Mouse (Mus musculus) urinary bladder, postnatal 14 days (tissue): ENCODE measurements around the gene Pxk.
"Not testable (repeated sequence)": the region's sequence is repeated elsewhere in the genome, so short reads cannot be mapped to it uniquely, and the experiment has no call there.

Source experiments
- DNase-seq: peaks from one replicate; pipeline ENCODE4 v3.0.0; 2021; ENCODE audit warnings: low spot score

The Pxk gene

DNA sequence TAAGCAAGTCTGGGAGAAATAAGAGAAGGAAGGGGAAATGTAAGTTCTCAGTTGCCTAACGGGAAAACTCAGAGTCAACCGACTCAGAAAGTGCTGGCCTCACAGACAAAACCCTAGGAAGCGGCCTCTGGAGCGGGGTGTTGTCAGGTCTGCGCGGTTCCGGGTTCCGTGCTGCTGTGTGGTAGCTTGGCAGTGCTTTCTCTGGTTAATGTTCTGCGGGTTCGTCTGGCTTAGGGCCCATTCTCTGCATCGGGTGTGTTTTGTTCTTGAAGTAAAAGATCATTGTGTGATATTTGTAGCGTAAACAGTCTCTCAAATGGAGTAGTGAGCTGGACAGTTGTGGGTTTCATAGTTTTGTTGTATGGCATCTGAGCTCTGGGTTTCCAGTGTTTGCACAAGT lies 4.7 kb downstream of the Pxk start:
- no peak for DNase-seq

DNA sequence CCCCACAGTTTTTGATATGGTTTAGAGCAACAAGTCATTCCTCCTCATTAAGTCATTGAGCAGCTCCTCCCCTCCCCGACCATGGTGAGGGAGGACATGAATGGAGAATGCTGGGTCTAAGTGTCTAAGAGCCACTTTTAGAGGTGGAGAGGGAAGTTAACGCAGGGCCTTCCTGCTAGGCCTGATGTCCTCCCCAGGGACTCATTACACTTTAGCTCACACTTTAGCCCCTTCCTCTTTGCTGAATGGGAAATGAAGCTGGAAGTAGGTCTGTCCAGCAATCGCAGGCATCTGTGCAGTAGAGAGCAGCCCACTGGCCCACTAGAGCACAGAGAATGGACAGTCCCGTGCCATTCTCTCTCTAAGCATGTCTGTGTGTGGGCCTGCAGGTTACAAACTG lies 10.0 kb downstream of the Pxk start:
- no peak for DNase-seq

DNA sequence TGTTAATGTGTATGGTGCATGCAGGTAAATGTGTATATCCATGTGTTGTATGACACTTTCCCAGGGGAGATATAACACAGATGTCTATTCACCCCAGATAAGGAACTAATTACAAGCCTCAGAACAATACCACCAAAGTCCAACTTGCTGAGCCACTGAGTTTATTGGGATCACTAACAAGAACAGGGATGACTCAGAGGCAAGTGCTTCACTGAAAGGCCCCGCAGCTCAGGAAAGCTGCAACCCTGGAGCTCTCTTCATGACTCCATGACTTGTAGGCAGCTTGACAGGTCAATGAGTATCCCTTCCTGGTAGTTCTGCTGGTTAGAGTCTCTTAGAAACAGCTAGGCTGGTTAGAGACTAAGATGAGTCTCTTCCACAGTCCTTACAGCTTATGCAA lies 11.0 kb downstream of the Pxk start:
- no peak for DNase-seq

DNA sequence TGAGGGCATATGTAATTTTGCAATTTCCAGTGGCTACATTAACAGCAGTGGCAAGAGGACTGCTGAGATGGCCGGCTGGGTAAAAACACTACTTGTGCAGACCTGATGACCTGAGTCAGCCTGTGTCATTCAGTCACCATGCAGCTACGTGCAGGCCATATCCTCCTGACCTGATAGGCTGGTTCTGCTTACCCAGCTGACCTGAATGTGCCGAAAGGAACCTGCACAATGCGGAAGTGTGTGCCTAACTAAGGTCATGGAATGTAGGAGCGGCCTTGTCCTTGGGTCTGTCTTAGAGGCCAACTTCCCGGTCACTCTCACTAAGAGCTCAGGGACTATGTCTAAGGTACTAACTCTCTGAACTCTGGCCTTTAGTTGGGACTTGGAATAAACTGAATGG lies 13.5 kb downstream of the Pxk start:
- DNase-seq, result no peak

DNA sequence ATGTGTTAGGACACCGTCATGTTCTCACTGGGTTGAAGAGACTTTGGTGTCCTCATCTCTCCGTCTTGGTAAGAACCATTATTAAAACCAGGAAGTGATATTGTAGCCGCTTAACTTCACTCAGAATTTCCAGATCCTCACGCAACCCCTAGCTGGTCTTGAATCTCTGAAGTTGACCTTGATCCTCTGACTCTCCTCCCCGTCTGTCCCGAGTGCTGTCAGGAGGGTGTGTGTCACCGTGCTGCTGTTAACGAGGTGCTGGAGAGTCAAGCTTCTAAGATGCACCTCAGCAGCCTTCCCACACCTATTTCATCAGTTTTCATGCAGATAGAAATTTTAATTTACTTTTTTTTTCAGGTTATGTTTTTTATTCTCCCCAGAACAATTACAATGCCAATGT lies 14.0 kb downstream of the Pxk start:
- no peak for DNase-seq

DNA sequence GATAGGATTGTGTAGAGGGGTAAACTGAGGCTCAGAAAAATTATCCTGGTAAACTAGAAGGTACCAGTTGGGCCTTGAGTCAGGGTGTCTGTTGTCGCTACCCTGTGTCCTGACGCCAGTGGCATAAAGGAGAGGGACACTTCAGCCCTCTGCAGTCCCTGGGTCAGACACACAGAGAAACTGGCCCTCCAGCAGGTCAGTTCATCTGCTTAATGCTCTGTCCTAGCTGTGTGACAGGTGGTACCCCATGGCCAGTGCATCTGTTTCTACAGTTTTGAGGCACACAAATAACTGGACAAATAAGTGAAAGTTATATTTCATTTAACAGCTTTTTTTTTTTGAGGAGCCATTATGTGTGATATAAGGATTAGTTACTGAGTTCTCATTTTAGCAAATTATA lies 15.6 kb downstream of the Pxk start:
- DNase-seq, result no peak

DNA sequence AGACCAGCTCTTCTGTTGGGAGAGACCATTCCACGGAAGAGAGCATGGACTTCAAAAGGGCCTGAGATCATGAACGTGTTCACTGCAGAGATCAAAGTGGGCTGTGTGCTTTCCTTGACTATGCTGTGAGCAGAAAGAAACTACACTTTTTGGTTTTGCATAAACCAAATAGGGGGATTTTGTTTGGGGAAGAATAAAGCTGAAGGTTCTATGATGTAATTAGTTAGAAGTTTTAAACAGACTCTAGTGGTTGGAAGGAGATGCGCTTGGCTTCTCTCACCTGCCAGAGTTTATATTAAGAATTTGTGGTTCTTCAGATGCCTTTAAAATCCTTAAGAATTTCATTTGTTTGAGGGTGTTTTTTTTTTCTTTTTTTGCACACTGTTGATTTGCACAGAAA lies 16.3 kb downstream of the Pxk start:
- DNase-seq, result no peak

DNA sequence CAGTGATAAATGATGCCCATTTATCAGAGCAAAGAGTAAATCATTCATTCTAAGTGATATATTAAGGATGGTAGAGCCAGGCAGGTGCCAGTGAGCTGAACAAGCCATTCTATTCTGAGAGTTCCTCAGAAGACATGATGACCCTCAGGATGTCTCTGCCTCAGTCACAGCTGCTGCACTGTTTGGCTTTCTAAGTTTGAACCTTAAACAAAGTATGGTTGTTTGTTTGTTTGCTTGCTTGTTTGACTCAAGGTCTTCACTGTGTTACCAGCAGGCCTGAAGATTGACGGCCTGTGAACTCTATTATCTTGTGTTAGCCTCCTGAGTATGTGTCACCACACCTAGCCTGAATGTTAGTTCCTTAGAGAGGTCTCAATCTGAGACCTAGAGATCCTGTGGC lies 16.7 kb downstream of the Pxk start:
- no peak for DNase-seq

DNA sequence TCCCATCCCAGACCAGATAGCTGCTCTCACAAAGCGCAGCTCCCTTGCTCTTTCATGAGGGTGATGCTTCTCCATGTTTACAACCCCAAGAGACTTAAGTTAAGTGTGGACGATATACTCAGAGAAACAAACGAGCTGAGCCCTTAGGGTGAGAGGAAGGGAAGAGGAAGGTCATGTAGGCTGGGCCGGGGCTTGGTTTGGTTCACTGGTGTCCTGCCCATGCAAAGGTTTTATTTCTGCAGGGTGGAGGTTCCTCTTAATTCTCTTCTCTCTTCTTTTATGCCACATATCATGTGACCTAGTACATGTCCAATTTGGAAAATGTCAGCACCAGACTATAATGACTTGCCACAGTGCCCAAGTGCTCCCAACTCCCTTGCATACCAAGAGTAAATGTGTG lies 17.8 kb downstream of the Pxk start:
- DNase-seq, result no peak

DNA sequence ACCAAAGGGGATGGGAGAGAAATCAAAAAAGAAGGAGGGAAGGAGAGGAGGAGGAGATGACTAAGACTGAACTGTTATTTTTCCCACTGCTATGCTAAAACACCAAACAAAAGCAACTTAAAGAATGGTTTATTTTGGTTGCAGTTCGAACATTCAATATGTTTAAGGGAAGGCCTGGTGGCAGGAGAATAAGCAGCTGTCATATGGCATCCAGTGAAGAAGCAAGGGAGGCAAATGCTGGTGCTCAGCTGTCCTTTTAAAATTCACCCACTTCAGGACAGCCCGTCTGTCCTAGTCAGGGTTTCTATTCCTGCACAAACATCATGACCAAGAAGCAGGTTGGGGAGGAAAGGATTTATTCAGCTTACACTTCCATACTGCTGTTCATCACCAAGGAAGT lies 19.4 kb downstream of the Pxk start:
- no peak for DNase-seq

DNA sequence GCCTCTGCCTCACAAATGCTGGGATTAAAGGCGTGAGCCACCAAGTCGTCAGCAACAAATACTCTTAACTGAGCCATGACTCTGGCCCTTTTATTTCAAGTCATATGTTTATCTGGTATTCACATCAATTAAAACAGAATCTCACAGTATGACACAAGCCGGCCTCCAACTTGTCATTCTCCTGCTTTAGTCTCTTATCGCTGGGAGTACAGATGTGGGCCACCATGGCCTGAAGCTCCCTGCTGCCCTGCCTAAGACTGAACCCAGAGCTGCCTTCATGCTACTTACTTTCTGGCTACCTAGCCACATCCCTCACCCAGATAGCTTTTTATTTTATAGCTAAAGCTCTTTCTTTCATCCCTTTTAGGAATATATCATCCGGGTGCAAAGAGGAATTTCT lies 21.4 kb downstream of the Pxk start:
- DNase-seq, result no peak

DNA sequence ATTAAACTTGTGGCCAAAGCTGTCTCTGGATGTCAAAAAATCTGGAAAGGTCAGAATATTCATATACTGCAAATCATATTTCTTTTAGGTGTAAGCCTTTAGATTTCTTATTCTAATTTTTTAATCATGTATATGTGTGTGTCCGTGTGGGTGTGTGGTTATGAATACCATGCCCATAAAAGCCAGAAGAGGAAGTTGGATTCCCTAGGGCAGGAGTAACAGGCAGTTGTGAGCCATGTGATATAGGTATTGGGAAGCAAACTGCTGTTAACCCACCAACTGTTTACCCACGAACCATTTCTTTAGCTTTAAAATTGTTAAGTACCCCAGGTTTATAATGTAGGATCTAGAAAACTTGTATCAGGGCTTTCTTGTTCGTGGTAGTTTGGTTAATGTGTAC lies 21.9 kb downstream of the Pxk start:
- DNase-seq, result no peak

DNA sequence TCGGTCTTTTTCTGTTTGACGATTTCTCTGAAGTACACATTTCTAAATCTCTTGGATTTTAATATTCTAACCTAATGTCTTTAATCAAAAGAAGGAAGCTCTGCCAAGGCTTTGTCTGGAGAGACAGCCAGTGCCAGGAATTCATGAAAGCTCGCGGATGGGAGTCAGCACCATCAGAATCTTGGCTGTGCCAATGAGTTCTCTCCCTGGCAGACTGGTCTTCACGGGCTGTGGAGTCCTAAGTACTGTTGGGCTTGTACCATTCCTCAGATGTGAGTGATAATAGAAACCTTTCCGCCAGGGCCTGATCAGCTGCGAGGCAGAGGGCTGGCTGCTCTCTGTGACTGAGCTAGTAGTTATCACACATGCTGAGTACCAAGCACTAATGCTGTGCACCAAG lies 25.1 kb downstream of the Pxk start:
- DNase-seq, result no peak

DNA sequence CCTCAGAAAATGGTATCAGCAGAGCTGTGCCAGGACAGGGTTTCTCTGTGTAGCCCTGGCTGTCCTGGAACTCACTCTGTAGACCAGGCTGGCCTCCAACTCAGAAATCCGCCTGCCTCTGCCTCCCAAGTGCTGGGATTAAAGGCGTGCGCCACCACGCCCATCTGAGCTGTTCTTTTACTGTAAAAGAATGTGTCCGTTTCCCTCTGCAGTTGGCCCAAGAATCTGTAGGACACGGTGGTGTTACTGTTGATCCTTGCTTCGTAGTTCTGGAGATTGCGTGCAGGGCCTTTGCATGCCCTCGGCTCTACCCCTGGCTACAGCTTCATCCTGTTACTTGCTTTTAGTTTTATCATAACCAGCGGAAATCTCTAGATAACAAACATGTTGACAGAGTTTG lies 25.6 kb downstream of the Pxk start:
- DNase-seq, result not testable (repeated sequence)

DNA sequence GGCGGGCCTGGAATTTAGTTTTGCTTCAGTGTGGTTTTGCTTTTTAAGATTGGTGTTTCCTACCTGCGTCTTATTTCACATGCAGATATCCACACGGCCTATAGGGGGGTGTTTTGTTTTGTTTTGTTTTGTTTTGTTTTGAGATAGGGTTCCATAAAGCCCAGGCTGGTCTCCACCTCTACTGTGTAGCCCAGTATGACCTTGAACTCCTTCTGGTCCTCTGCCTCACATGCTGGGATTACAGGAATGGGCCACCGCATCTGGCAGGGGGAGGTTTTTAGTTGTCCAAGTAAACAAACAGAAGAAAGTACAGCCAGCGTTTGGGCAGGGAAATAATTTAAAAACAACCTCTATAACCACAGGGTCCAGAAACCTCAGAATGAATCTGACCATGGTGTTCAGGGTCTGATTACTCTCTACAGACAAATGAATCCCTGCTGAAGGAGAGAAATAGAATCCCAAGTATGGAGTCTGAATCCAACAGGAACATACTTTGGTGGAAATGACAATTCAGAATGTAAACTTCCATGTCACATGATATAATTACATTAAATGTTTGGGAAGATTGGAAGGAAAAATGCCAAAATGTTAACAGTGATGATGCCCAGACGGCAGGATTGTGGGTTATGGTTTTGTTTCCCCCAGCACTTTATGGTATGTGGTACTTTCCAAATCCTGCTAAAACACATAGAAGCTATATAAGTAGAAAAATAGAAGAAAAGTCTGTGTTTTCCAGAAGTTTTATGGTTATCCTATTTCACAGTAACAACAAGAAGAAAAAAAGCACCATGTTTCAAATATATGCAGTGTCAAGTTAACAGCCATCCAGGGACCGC lies 26.3 kb downstream of the Pxk start:
- DNase-seq, result no peak

DNA sequence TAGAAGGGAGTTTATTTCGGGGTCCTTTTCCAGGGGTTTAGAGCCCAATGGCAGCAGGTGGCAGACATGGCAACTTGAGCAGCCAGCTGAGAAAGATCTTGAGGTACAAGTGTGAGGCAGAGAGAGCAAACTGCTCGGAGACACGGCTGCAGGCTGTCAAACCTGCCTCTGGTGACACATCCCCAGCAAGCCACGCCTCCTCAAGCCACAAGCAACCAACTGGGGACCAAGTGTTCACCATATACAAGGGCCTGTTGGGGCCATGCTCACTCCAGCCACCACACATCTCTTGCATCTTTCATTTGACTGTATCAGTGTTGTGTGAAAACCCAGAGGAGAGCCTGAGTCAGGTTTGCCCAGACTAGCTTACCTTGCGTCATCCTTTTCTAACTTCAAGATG lies 30.0 kb downstream of the Pxk start:
- peak; percentile 29 for DNase-seq

DNA sequence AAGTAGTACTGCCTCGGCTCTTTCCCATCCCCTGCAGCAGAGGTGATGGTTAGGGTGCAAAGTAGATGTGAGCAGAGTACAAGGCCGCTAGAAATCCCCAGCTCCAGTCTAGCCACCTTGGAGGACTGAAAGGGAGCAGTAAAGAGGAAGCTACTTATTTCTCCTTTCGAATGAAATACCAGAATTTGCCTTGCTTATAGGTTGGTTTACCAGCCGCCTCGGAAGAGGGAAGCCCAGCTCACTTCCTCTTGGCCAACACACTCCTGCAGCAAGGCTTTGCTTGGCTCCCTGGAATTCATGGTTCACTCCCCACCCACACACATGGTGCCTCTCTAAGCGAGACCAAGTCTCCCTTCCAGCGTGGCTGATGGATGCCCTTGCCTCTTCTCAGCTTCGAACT lies 34.8 kb downstream of the Pxk start:
- no peak for DNase-seq

DNA sequence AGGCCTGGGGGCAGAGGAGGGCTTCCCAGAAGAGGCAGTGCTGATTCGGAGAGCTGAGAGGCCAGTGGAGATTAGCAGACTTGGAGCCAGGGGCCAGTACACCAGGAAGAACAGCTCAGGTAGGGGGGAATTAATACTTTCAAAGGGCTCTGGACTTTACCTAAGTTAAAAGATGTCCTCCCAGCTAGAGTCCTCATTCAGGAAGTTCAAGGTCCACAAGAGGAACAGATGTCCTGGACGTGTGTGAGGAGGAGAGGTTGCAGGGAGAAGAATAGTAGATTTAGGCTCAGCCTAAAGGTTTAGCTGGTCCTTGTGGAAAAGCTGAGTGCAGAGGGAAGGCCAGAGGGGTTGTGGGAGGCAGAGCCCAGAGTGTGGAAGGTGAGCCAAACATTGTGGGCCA lies 36.2 kb downstream of the Pxk start:
- DNase-seq, result no peak

DNA sequence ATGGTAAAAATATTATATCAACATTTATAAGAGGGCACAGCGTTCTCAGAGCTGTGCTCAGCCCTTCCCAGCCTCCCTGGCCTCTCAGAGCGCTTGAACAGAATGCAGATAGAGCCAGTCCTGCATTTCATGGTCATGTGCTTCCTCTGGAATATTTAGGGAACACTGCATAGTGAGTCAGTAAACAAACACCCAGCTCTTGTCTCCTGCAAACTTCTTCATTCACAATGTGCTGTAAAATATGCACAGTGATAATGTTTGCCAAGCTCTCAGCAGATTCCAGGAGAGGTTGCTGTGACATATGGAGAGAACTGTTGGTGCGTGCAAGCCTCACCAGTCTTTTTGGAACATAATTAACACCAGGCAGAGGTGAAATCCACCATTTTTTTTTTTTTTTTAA lies 37.1 kb downstream of the Pxk start:
- DNase-seq, result no peak

DNA sequence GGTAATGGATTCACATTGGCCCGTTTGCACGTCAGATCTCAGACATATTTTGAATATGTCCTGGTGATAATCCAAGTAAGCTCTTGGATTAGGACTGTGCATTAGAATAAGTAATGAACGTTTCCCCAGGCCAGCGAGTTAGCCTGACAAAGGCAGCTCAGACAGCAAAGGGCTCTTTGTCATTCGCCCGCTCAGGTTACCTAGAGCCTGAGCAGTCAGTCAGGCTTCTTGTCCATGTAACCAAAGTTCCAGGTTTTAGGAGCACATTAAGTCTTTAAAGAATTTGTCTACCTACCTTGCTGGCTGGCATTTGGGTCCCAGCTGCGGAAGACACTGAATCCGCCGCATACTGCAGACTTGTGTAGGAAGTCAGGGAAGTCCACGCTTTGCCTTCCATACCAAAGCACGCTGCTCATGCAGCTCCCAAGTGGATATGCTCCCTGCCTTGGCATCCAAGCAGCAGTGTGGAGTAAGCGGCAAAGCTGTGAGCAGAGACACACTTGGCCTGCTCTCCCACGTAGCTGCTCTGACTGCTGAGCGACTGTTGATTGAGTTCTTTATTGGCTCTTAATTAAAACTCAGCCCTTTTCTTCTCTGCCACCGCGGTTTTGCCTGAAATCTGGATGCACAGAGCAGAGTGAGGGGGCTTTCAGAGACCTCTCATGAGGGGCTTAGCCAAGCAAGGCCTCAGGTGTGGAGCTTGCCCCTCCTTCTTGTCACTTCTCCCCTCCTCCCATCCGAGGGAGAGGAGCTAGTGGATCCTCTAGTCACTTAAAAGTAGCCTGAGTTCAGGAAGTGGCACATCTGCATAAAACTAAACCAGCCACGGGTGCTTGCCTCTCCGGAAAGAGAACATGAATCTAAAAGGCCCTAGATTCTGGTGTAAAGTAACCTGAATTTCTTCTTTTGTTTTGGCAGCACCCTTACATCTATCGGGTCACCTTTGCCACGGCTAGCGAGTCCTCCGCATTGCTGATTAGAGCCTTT lies 42.0 kb downstream of the Pxk start:
- no peak for DNase-seq

DNA sequence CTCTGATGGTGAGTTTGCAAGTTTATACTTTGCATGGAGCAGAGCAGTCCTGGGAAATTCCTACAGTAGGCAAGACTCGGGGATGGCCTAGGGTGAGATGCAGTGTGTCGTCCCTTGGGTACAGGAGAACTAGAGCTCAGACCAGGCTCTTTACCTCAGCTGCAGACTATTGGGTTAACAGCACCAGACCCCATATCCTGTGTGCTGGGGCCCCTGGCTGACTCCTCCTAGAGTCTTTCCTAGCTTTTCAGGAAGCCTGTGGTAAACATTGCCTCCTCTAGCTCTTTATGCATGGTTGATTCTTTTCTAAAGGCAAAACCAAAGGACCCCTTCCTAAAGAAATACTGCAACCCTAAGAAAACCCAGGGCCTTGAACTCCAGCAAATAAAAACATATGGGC lies 43.1 kb downstream of the Pxk start:
- DNase-seq, result no peak

DNA sequence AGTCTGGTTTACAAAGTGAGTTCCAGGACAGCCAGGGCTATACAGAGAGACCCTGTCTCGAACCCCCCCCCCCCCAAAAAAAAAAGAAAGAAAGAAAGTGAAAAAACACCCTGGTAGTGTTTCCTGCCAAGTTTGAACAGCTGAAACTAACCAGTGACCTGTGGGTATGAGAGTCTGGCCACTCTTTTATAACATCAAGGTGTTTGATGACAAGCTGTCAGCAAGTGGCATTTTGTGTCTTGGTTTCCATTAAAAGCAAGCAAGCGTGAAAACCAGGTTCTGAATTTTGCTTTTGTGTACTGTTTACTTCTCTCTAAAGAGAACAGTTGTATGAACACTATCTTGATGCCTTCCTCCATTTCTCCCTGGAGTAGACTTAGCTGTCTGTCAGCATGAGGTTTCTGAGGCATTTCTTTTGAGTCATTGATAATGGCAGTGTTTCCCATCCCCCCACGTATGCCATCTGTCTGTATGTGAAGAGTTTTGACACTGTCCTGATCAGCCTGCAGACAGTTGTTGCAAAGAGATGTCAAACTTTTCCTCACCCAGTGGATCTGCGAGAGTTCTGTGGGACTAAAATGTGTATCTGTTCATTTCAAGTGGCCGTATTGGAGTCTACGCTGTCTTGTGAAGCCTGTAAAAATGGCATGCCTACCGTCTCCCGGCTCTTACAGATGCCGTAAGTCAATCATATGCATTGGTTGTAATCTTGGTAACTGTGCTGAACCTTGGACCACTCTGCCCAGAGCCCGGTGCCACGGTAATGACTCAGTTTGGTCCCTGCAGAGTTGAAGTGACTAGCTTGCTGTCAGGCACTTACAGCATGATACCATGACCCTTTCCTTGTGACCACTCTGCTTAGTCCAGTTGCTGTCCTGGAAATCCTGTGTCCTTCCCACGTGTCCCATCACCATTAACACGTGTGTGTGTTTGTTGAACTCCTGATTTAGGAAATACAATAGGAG lies 47.9 kb downstream of the Pxk start:
- no peak for DNase-seq
